Comparison of ENCODE assay signal across 25 mouse cellular contexts in the genomic region with DNA sequence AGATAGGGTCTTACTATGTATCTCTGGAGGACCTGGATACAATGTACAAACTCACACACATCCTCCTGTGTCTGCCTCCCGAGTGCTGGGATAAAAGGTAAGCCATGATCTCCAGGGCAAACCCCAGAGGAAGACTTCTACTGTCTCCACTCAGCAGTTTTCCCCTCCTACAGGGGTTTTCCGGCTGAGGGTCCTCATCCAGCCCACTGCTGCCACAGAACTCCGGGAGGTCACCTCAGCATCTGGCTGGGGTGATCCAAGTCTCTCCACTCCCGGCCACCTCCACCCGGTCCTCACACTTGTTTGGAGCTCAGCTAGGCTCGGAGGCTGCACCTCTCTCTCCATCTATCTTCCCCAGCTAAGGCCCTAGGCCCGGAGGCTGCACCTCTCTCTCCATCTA. TPM values are rescaled to one million over a fixed set of nuclear protein-coding genes. Genes with fewer than 3 reads are reported as not detected.
DNase-seq lines count a peak whose midpoint lies in the region; ATAC-seq lines count a peak whose summit lies in the region.
"Had no signal": no experiment of that assay in that cellular context is flagged by ENCODE, and none has a peak within 500 bp of the region (broad histone marks: within the 10 kb centered on the region; RNA-seq: fewer than 3 reads in every experiment).

No protein-coding gene starts in this region.

- no peaks in the 10 kb centered on the region for H3K4me1 ChIP-seq in embryonic facial prominence, embryonic 11.5 days (ENCODE audit: control insufficient read depth, insufficient read depth, low read length)
- H3K4me1 ChIP-seq in embryonic facial prominence, embryonic 10.5 days = peaks cover 36% of the 10 kb centered on the region
- H3K4me1 ChIP-seq in heart, embryonic 10.5 days = peaks cover 27% of the 10 kb centered on the region
- no peaks in the 10 kb centered on the region for H3K4me1 ChIP-seq in midbrain, embryonic 11.5 days (ENCODE audit: control insufficient read depth, insufficient read depth, low read length)
- H3K4me1 ChIP-seq in midbrain, embryonic 16.5 days (ENCODE audit: control insufficient read depth, insufficient read depth, low read length) = no peaks in the 10 kb centered on the region
- H3K4me1 ChIP-seq: embryonic facial prominence, embryonic 12.5 days; forebrain, embryonic 15.5 days; hindbrain, embryonic 12.5 days; hindbrain, embryonic 15.5 days; intestine, embryonic 15.5 days had no signal

- no peaks in the 10 kb centered on the region for H3K9me3 ChIP-seq in embryonic facial prominence, embryonic 11.5 days (replicated peaks; ENCODE audit: control insufficient read depth, low read length)
- no peaks in the 10 kb centered on the region for H3K9me3 ChIP-seq in embryonic facial prominence, embryonic 10.5 days
- H3K9me3 ChIP-seq in heart, embryonic 10.5 days = no peaks in the 10 kb centered on the region
- H3K9me3 ChIP-seq in midbrain, embryonic 11.5 days (ENCODE audit: control insufficient read depth, low read length) = no peaks in the 10 kb centered on the region
- H3K9me3 ChIP-seq in midbrain, embryonic 16.5 days (replicated peaks; ENCODE audit: control insufficient read depth, low read length, poor library complexity, severe bottlenecking) = no peaks in the 10 kb centered on the region
- H3K9me3 ChIP-seq: embryonic facial prominence, embryonic 12.5 days; forebrain, embryonic 15.5 days; hindbrain, embryonic 12.5 days; hindbrain, embryonic 15.5 days; intestine, embryonic 15.5 days had no signal

- H3K4me3 ChIP-seq in embryonic facial prominence, embryonic 11.5 days (ENCODE audit: low read depth, low read length) = no peak overlapping the region
- H3K4me3 ChIP-seq in embryonic facial prominence, embryonic 10.5 days = no peak overlapping the region
- H3K4me3 ChIP-seq in heart, embryonic 10.5 days = no peak overlapping the region
- H3K4me3 ChIP-seq in midbrain, embryonic 11.5 days (ENCODE audit: low read depth, low read length) = no peak overlapping the region
- no peak overlapping the region for H3K4me3 ChIP-seq in midbrain, embryonic 16.5 days (ENCODE audit: low read depth, low read length)
- H3K4me3 ChIP-seq: embryonic facial prominence, embryonic 12.5 days; forebrain, embryonic 15.5 days; hindbrain, embryonic 12.5 days; hindbrain, embryonic 15.5 days; intestine, embryonic 15.5 days had no signal

- no peak for DNase-seq in embryonic facial prominence, embryonic 11.5 days (ENCODE audit: low spot score)
- no peak for DNase-seq in embryonic facial prominence, embryonic 10.5 days (ENCODE audit: low spot score)
- no peak for DNase-seq in heart, embryonic 10.5 days (ENCODE audit: low spot score)
- no peak for DNase-seq in heart, adult 8-10 months (ENCODE audit: low spot score)
- DNase-seq in midbrain, embryonic 11.5 days (ENCODE audit: low spot score, missing footprints) = peak; percentile 81
- DNase-seq: adrenal gland, adult 8-10 months; adrenal gland, postnatal 25 days; cerebellum, adult 11-12 months; cerebellum, adult 8-10 months; cerebellum, postnatal 10 days; cerebellum, postnatal 36 days; embryo, embryonic 11 days; gastrocnemius, postnatal 10 days; gastrocnemius, postnatal 36 days; heart, postnatal 36 days; kidney, adult 11 months; kidney, adult 8-10 months had no signal

- WGBS in embryonic facial prominence, embryonic 11.5 days = 63% methylated on average over 7 of the region's 7 CpGs
- WGBS in embryonic facial prominence, embryonic 10.5 days = 67% methylated on average over 7 of the region's 7 CpGs
- WGBS in heart, embryonic 10.5 days = 56% methylated on average over 7 of the region's 7 CpGs
- 76% methylated on average over 7 of the region's 7 CpGs for WGBS in midbrain, embryonic 11.5 days
- 68% methylated on average over 7 of the region's 7 CpGs for WGBS in midbrain, embryonic 16.5 days

- no peak overlapping the region for H3K4me2 ChIP-seq in embryonic facial prominence, embryonic 11.5 days (ENCODE audit: low read depth, low read length)
- no peak overlapping the region for H3K4me2 ChIP-seq in midbrain, embryonic 11.5 days
- no peak overlapping the region for H3K4me2 ChIP-seq in midbrain, embryonic 16.5 days (ENCODE audit: low read length)
- H3K4me2 ChIP-seq: embryonic facial prominence, embryonic 12.5 days; forebrain, embryonic 15.5 days; hindbrain, embryonic 12.5 days; hindbrain, embryonic 15.5 days; intestine, embryonic 15.5 days had no signal

- H3K27ac ChIP-seq in embryonic facial prominence, embryonic 11.5 days (replicated peaks; ENCODE audit: low read depth, low read length) = no peak overlapping the region
- H3K27ac ChIP-seq in embryonic facial prominence, embryonic 10.5 days (replicated peaks) = no peak overlapping the region
- H3K27ac ChIP-seq in heart, embryonic 10.5 days = peak overlapping the region; percentile 53; the same call in 1 of the 2 replicates
- no peak overlapping the region for H3K27ac ChIP-seq in midbrain, embryonic 11.5 days (ENCODE audit: low read depth, low read length)
- no peak overlapping the region for H3K27ac ChIP-seq in midbrain, embryonic 16.5 days (ENCODE audit: low read length)
- H3K27ac ChIP-seq: embryonic facial prominence, embryonic 12.5 days; forebrain, embryonic 15.5 days; hindbrain, embryonic 12.5 days; hindbrain, embryonic 15.5 days; intestine, embryonic 15.5 days had no signal

- no peaks in the 10 kb centered on the region for H3K27me3 ChIP-seq in embryonic facial prominence, embryonic 11.5 days (ENCODE audit: control insufficient read depth, insufficient read depth, low read length)
- H3K27me3 ChIP-seq in embryonic facial prominence, embryonic 10.5 days (replicated peaks; ENCODE audit: low read depth, poor library complexity, severe bottlenecking) = peaks cover 4% of the 10 kb centered on the region; the same call in 1 of the 2 replicates
- H3K27me3 ChIP-seq in heart, embryonic 10.5 days (ENCODE audit: insufficient read depth, poor library complexity, severe bottlenecking) = 0 out of 2 replicates have a peak, but pooled peaks cover 14% of the 10 kb centered on the region
- no peaks in the 10 kb centered on the region; the same call in 1 of the 2 replicates for H3K27me3 ChIP-seq in midbrain, embryonic 11.5 days (ENCODE audit: control insufficient read depth, insufficient read depth, low read length)
- no peaks in the 10 kb centered on the region for H3K27me3 ChIP-seq in midbrain, embryonic 16.5 days (ENCODE audit: control insufficient read depth, insufficient read depth, low read depth, low read length)
- H3K27me3 ChIP-seq: embryonic facial prominence, embryonic 12.5 days; forebrain, embryonic 15.5 days; hindbrain, embryonic 12.5 days; hindbrain, embryonic 15.5 days; intestine, embryonic 15.5 days had no signal

- no peaks in the 10 kb centered on the region for H3K36me3 ChIP-seq in embryonic facial prominence, embryonic 11.5 days (replicated peaks; ENCODE audit: control insufficient read depth, insufficient read depth, low read depth, low read length)
- H3K36me3 ChIP-seq in embryonic facial prominence, embryonic 10.5 days (replicated peaks) = no peaks in the 10 kb centered on the region
- no peaks in the 10 kb centered on the region for H3K36me3 ChIP-seq in heart, embryonic 10.5 days
- H3K36me3 ChIP-seq in midbrain, embryonic 11.5 days (ENCODE audit: control insufficient read depth, insufficient read depth, low read length) = no peaks in the 10 kb centered on the region
- H3K36me3 ChIP-seq in midbrain, embryonic 16.5 days (ENCODE audit: control insufficient read depth, insufficient read depth, low read length) = no peaks in the 10 kb centered on the region
- H3K36me3 ChIP-seq: embryonic facial prominence, embryonic 12.5 days; forebrain, embryonic 15.5 days; hindbrain, embryonic 12.5 days; hindbrain, embryonic 15.5 days; intestine, embryonic 15.5 days had no signal

- peak overlapping the region; percentile 13; the same call in 1 of the 2 replicates for H3K9ac ChIP-seq in embryonic facial prominence, embryonic 11.5 days (replicated peaks; ENCODE audit: low read length)
- no peak overlapping the region for H3K9ac ChIP-seq in midbrain, embryonic 11.5 days (ENCODE audit: low read length)
- H3K9ac ChIP-seq in midbrain, embryonic 16.5 days (ENCODE audit: low read depth, low read length) = no peak overlapping the region
- H3K9ac ChIP-seq: embryonic facial prominence, embryonic 12.5 days; forebrain, embryonic 15.5 days; hindbrain, embryonic 12.5 days; hindbrain, embryonic 15.5 days; intestine, embryonic 15.5 days had no signal

- ATAC-seq in embryonic facial prominence, embryonic 11.5 days (replicated peaks; ENCODE audit: insufficient number of reproducible peaks, low FRiP score, low TSS enrichment, low read depth) = no peak
- no peak for ATAC-seq in midbrain, embryonic 11.5 days (ENCODE audit: low FRiP score)
- no peak for ATAC-seq in midbrain, embryonic 16.5 days
- ATAC-seq: activated CD4-positive, CD25-positive, alpha-beta regulatory T cell, adult 4 months; forebrain, embryonic 15.5 days; intestine, embryonic 15.5 days had no signal

RNA-seq across cellular contexts. Expression of a gene that starts 31.9 kb away (rescaled TPM):
- polyA plus RNA-seq in embryonic facial prominence, embryonic 11.5 days (2014; fragmentation: Nextera tagmentation; extraction: Ambion mirVana) = 5.4 and 6.1 TPM in 2 replicates
- polyA plus RNA-seq in embryonic facial prominence, embryonic 10.5 days (2016; fragmentation: Nextera tagmentation; extraction: Ambion mirVana) = 10.8 and 11.1 TPM in 2 replicates
- polyA plus RNA-seq in heart, embryonic 10.5 days (2016; fragmentation: Nextera tagmentation; extraction: Ambion mirVana) = 43.1 and 60.1 TPM in 2 replicates
- total RNA-seq in heart, adult 8-10 months (2022) = 10 to 100 TPM; 28.4 to 41.6 (median 30.4) TPM
- polyA plus RNA-seq in midbrain, embryonic 11.5 days (2014; fragmentation: Nextera tagmentation; extraction: Ambion mirVana) = 4.2 and 4.6 TPM in 2 replicates
- 4.2 and 4.6 TPM in 2 replicates for polyA plus RNA-seq in midbrain, embryonic 16.5 days (2015; fragmentation: Nextera tagmentation; extraction: Ambion mirVana)
- total RNA-seq: granulocyte monocyte progenitor cell, adult 5-6 weeks had no signal
- polyA plus RNA-seq: activated CD4-positive, CD25-positive, alpha-beta regulatory T cell, adult 4 months had no signal
